Mouse (Mus musculus) left cerebral cortex, adult 8-10 months (tissue): ENCODE measurements around the gene Akna. TPM values are rescaled to one million over a fixed set of nuclear protein-coding genes. Genes with fewer than 3 reads are reported as not detected.

ENCODE experiments used
- DNase-seq, 2 experiments: peaks; one replicate each; pipeline ENCODE4 v3.0.0; 2022; ENCODE audit warnings: low spot score in 2 of 2
- total RNA-seq, 4 experiments: library from RNA; stranded (reverse); gene quantifications; 2 replicates each; pipeline ENCODE4 v1.2.4; 2022

Gene Akna
- total RNA-seq, 4 experiments from 2014 or later: 3.6 to 5.3 (median 4.5) TPM

- DNase-seq: no peak
Observed at GRCm38 (mm10) chr4:63384262-63384661, 18.9 kb downstream of the Akna start.

- no peak for DNase-seq
Observed at GRCm38 (mm10) chr4:63383474-63383873, 19.7 kb downstream of the Akna start.

- DNase-seq: no peak
Observed at GRCm38 (mm10) chr4:63382676-63383369, 20.3 kb downstream of the Akna start.

GRCm38 (mm10) chr4:63377483-63377882, 25.7 kb downstream of the Akna start:
- DNase-seq: no peak

GRCm38 (mm10) chr4:63375367-63375766, 27.8 kb downstream of the Akna start:
- no peak for DNase-seq

- no peak for DNase-seq
Observed at GRCm38 (mm10) chr4:63374331-63374730, 28.8 kb downstream of the Akna start.

GRCm38 (mm10) chr4:63373404-63373803, 29.8 kb downstream of the Akna start:
- DNase-seq: no peak

- no peak for DNase-seq
Observed at GRCm38 (mm10) chr4:63371890-63372289, 31.3 kb downstream of the Akna start.

- DNase-seq: no peak
Observed at GRCm38 (mm10) chr4:63370897-63371296, 32.3 kb downstream of the Akna start.

GRCm38 (mm10) chr4:63368577-63368976, 34.6 kb downstream of the Akna start:
- peak; percentile 62 to 95 for DNase-seq

- no peak for DNase-seq
Observed at GRCm38 (mm10) chr4:63362150-63362549, 41.0 kb downstream of the Akna start, which contains the start of gene Orm2. Orm2 (plus strand) TSS chr4:63362449.

- no peak for DNase-seq
Observed at GRCm38 (mm10) chr4:63359861-63360260, 43.3 kb downstream of the Akna start.

GRCm38 (mm10) chr4:63356981-63357570, 46.1 kb downstream of the Akna start:
- no peak for DNase-seq

- DNase-seq: no peak
Observed at GRCm38 (mm10) chr4:63355877-63356665, 47.1 kb downstream of the Akna start, which contains the start of gene Orm3. Orm3 (plus strand) TSS chr4:63356162.

GRCm38 (mm10) chr4:63348524-63348923, 54.6 kb downstream of the Akna start:
- no peak for DNase-seq

GRCm38 (mm10) chr4:63346659-63347058, 56.5 kb downstream of the Akna start:
- DNase-seq: no peak

- DNase-seq: no peak
Observed at GRCm38 (mm10) chr4:63345261-63345660, 57.9 kb downstream of the Akna start.

GRCm38 (mm10) chr4:63344295-63344694, 58.9 kb downstream of the Akna start, which contains the start of gene Orm1:
Orm1 (plus strand) TSS chr4:63344560.
- no peak for DNase-seq

GRCm38 (mm10) chr4:63343608-63344007, 59.5 kb downstream of the Akna start:
- no peak for DNase-seq

GRCm38 (mm10) chr4:63342491-63342890, 60.7 kb downstream of the Akna start:
- no peak for DNase-seq

- DNase-seq: no peak
Observed at GRCm38 (mm10) chr4:63338414-63339076, 64.6 kb downstream of the Akna start.

- no peak for DNase-seq
Observed at GRCm38 (mm10) chr4:63333403-63333802, 69.8 kb downstream of the Akna start.
